Mouse (Mus musculus) embryonic facial prominence, embryonic 15.5 days (tissue): Measurements from ENCODE around the gene Trappc3l. TPM values are rescaled to one million over a fixed set of nuclear protein-coding genes. Genes with fewer than 3 reads are reported as not detected.

ENCODE experiments used
- ATAC-seq: fragments of 200-750 bp; cut with Nextera tagmentation; 2 replicates; pipeline ENCODE4 v1.8.0; 2017; ENCODE audit warnings: low read depth, moderate TSS enrichment; ENCODE audit not compliant: insufficient number of reproducible peaks, low FRiP score, low TSS enrichment
- H3K27ac ChIP-seq: fragments of 300-500 bp; sonication (generic); replicated peaks from 2 replicates; pipeline ENCODE4 v1.5.1; 2015; ENCODE audit warnings: mild to moderate bottlenecking, inconsistent platforms
- H3K27me3 ChIP-seq: fragments of 300-500 bp; sonication (generic); 2 replicates; pipeline ENCODE4 v1.6.1; 2015; ENCODE audit warnings: inconsistent platforms
- H3K36me3 ChIP-seq: fragments of 300-500 bp; sonication (generic); 2 replicates; pipeline ENCODE4 v1.6.1; 2015; ENCODE audit warnings: mild to moderate bottlenecking, inconsistent platforms
- H3K4me1 ChIP-seq: fragments of 300-500 bp; sonication (generic); 2 replicates; pipeline ENCODE4 v1.6.1; 2015; ENCODE audit warnings: inconsistent platforms
- H3K4me2 ChIP-seq: fragments of 300-500 bp; sonication (generic); replicated peaks from 2 replicates; pipeline ENCODE4 v1.6.1; 2015; ENCODE audit warnings: mild to moderate bottlenecking, inconsistent platforms
- H3K4me3 ChIP-seq: fragments of 300-500 bp; sonication (generic); replicated peaks from 2 replicates; pipeline ENCODE4 v1.5.1; 2015; ENCODE audit warnings: mild to moderate bottlenecking, inconsistent platforms
- H3K9ac ChIP-seq: fragments of 300-500 bp; sonication (generic); 2 replicates; pipeline ENCODE4 v1.6.1; 2015; ENCODE audit warnings: inconsistent platforms
- H3K9me3 ChIP-seq: fragments of 300-500 bp; sonication (generic); replicated peaks from 2 replicates; pipeline ENCODE4 v1.6.1; 2016; ENCODE audit warnings: inconsistent platforms
- WGBS: fragments of 180-500 bp; shearing (Covaris S2); methylation state at CpG from one replicate; pipeline ENCODE4 v1.1.7; 2015; 5-methylcytosine and 5-hydroxymethylcytosine counted together
- polyA plus RNA-seq: library from polyadenylated mRNA; unstranded; fragments of >200 nt; fragmentation: Nextera tagmentation; extraction: Ambion mirVana; gene quantifications from 2 replicates; pipeline ENCODE4 v1.2.1, GENCODE M21; 2015

Gene Trappc3l
- polyA plus RNA-seq, 1 experiment from 2014 or later, result not detected

DNA sequence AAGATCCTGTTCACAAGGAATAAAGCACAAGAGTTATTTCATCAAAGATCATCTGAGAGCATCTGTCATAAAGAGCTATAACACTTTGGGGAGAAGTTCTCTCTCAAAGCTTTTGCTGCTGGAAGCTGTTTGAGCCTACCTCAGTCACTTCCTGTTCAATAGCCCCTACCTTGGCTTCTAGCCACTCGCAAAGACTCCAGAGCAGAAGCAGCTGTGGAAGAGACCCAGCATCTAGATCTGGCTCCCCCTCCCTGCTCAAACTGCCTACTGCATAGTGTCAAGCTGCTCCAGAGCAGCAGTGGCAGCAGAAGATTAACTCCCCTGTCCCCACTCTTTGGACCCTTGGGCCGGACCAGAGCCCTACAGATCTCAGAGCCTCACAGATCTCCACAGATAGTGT is 16.6 kb downstream of the Trappc3l start:
- Histone ChIP-seq H3K4me3 (no peak overlapping the region), H3K27me3 (no peaks in the 10 kb centered on the region), H3K27ac (no peak overlapping the region), H3K4me2 (no peak overlapping the region), H3K9ac (no peak overlapping the region), H3K9me3 (no peaks in the 10 kb centered on the region), H3K4me1 (no peaks in the 10 kb centered on the region), H3K36me3 (no peaks in the 10 kb centered on the region)
- no peak for ATAC-seq
- WGBS, result 87% methylated on average over 2 of the region's 2 CpGs

GRCm38 (mm10) chr10:34066591-34066990 is 29.2 kb downstream of the Trappc3l start:
- no peaks in the 10 kb centered on the region for H3K27me3 ChIP-seq
- H3K9ac ChIP-seq, result no peak overlapping the region
- no peaks in the 10 kb centered on the region for H3K9me3 ChIP-seq
- 67% methylated on average over 3 of the region's 3 CpGs for WGBS
- H3K4me2 ChIP-seq, result no peak overlapping the region
- H3K4me3 ChIP-seq, result no peak overlapping the region
- no peaks in the 10 kb centered on the region for H3K36me3 ChIP-seq
- no peak overlapping the region for H3K27ac ChIP-seq
- H3K4me1 ChIP-seq, result no peaks in the 10 kb centered on the region
- no peak for ATAC-seq

DNA sequence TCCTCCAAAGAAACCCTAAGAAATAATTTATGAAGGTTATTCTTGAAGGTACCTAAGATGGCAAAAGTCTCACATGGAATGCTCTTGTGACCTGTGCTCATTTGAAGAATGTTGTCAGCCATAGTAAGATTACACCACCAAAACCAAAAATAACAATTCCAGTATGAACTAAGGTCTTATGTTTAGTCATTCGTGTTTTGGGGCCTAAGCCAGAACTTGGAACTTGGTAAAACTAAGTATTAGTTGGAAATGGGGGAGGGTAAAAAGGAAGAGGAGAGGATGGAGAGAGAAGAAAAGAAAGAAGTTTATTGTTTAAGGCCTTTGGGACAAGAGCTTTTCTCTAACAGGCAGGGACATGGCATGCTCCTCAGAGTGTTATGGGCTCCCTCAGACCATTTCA is 32.2 kb downstream of the Trappc3l start:
- no peak overlapping the region for H3K4me2 ChIP-seq
- H3K4me1 ChIP-seq, result no peaks in the 10 kb centered on the region
- WGBS, result 39% methylated on average over 1 of the region's 1 CpGs
- H3K4me3 ChIP-seq, result no peak overlapping the region
- no peak overlapping the region for H3K27ac ChIP-seq
- no peak for ATAC-seq
- no peaks in the 10 kb centered on the region for H3K27me3 ChIP-seq
- no peak overlapping the region for H3K9ac ChIP-seq
- no peaks in the 10 kb centered on the region for H3K9me3 ChIP-seq
- H3K36me3 ChIP-seq, result no peaks in the 10 kb centered on the region

GRCm38 (mm10) chr10:34070999-34071492 is 33.6 kb downstream of the Trappc3l start:
- 41% methylated on average over 5 of the region's 5 CpGs for WGBS
- Histone ChIP-seq H3K4me3 (no peak overlapping the region), H3K9ac (no peak overlapping the region), H3K9me3 (no peaks in the 10 kb centered on the region), H3K4me2 (no peak overlapping the region), H3K27ac (no peak overlapping the region), H3K4me1 (no peaks in the 10 kb centered on the region), H3K27me3 (no peaks in the 10 kb centered on the region), H3K36me3 (no peaks in the 10 kb centered on the region)
- no peak for ATAC-seq

GRCm38 (mm10) chr10:34071650-34072049 is 34.3 kb downstream of the Trappc3l start:
- Histone ChIP-seq H3K36me3 (no peaks in the 10 kb centered on the region), H3K4me1 (no peaks in the 10 kb centered on the region), H3K27ac (no peak overlapping the region), H3K4me3 (no peak overlapping the region), H3K27me3 (no peaks in the 10 kb centered on the region), H3K4me2 (no peak overlapping the region), H3K9ac (no peak overlapping the region), H3K9me3 (no peaks in the 10 kb centered on the region)
- no peak for ATAC-seq
- WGBS, result 38% methylated on average over 2 of the region's 2 CpGs

DNA sequence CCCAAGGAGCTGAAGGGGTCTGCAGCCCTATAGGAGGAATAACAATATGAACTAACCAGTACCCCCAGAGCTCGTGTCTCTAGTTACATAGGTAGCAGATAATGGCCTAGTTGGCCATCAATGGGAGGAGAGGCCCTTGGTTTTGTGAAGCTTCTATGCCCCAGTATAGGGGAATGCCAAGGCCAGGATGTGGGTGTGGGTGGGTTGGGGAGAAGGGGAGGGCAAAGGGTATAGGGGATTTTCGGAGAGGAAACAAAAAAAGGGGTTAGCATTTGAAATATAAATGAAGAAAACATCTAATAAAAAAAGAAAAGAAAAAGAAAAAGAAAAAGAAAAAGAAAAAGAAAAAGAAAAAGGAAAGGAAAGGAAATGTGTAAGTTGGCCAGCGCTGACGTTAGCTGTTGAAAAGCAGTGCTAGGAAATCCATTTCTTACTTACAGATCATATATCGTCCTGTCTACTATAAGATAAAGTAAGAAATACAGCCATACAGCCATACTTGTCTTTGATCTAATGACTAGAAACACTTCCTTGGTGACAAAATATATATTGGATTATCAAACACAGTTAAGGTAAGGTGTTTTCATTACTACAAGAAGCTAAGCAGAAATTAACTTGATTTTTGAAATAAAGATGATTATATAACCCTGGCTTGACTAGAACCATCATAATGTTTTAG is 37.3 kb downstream of the Trappc3l start:
- Histone ChIP-seq H3K36me3 (no peaks in the 10 kb centered on the region), H3K9ac (no peak overlapping the region), H3K4me2 (no peak overlapping the region), H3K9me3 (no peaks in the 10 kb centered on the region), H3K27ac (no peak overlapping the region), H3K27me3 (no peaks in the 10 kb centered on the region), H3K4me1 (no peaks in the 10 kb centered on the region), H3K4me3 (no peak overlapping the region)
- 85% methylated on average over 5 of the region's 5 CpGs for WGBS
- no peak for ATAC-seq

GRCm38 (mm10) chr10:34086514-34086913 is 49.1 kb downstream of the Trappc3l start:
- Histone ChIP-seq H3K27ac (no peak overlapping the region), H3K36me3 (no peaks in the 10 kb centered on the region), H3K9ac (no peak overlapping the region), H3K4me3 (no peak overlapping the region), H3K4me1 (no peaks in the 10 kb centered on the region), H3K9me3 (no peaks in the 10 kb centered on the region), H3K4me2 (no peak overlapping the region), H3K27me3 (no peaks in the 10 kb centered on the region)
- 93% methylated on average over 1 of the region's 1 CpGs for WGBS
- ATAC-seq, result no peak

DNA sequence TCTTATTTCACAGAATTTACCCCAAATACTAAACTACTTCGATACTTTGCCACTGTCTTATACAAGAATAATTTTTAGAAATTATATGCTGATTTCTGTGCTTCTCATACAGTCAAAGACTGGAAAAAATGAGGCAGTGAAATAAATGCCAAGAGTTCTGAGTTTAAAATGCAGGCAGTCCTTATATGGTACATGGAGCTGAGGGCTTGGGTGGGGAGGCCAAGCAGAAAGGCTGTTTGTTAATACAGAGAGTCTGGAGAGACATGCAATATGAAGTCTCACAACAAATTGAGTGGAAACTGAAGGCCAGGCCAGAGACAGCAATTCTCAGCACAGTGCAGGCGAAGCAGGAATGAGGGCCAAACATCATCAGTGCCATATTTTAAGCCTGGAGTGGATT is 51.1 kb downstream of the Trappc3l start:
- H3K4me3 ChIP-seq, result no peak overlapping the region
- H3K4me1 ChIP-seq, result no peaks in the 10 kb centered on the region
- no peak overlapping the region for H3K4me2 ChIP-seq
- WGBS, result 74% methylated on average over 2 of the region's 2 CpGs
- H3K27me3 ChIP-seq, result no peaks in the 10 kb centered on the region
- H3K36me3 ChIP-seq, result no peaks in the 10 kb centered on the region
- no peaks in the 10 kb centered on the region for H3K9me3 ChIP-seq
- no peak overlapping the region for H3K9ac ChIP-seq
- H3K27ac ChIP-seq, result no peak overlapping the region
- ATAC-seq, result no peak

- H3K9ac ChIP-seq, result no peak overlapping the region
- no peak overlapping the region for H3K4me2 ChIP-seq
- H3K27me3 ChIP-seq, result no peaks in the 10 kb centered on the region
- no peak for ATAC-seq
- 59% methylated on average over 3 of the region's 3 CpGs for WGBS
- no peak overlapping the region for H3K4me3 ChIP-seq
- no peaks in the 10 kb centered on the region for H3K9me3 ChIP-seq
- no peaks in the 10 kb centered on the region for H3K4me1 ChIP-seq
- no peaks in the 10 kb centered on the region for H3K36me3 ChIP-seq
- no peak overlapping the region for H3K27ac ChIP-seq
Observed at GRCm38 (mm10) chr10:34089517-34089916, 52.1 kb downstream of the Trappc3l start.

GRCm38 (mm10) chr10:34090481-34090880 is 53.1 kb downstream of the Trappc3l start:
- Histone ChIP-seq H3K4me2 (no peak overlapping the region), H3K27ac (no peak overlapping the region), H3K9me3 (no peaks in the 10 kb centered on the region), H3K9ac (no peak overlapping the region), H3K27me3 (no peaks in the 10 kb centered on the region), H3K4me1 (no peaks in the 10 kb centered on the region), H3K36me3 (no peaks in the 10 kb centered on the region), H3K4me3 (no peak overlapping the region)
- WGBS, result 67% methylated on average over 1 of the region's 1 CpGs
- ATAC-seq, result no peak

- 72% methylated on average over 5 of the region's 5 CpGs for WGBS
- no peak overlapping the region for H3K9ac ChIP-seq
- no peak for ATAC-seq
- H3K36me3 ChIP-seq, result no peaks in the 10 kb centered on the region
- H3K27me3 ChIP-seq, result no peaks in the 10 kb centered on the region
- no peak overlapping the region for H3K27ac ChIP-seq
- H3K4me1 ChIP-seq, result no peaks in the 10 kb centered on the region
- H3K4me3 ChIP-seq, result no peak overlapping the region
- no peak overlapping the region for H3K4me2 ChIP-seq
- H3K9me3 ChIP-seq, result no peaks in the 10 kb centered on the region
Observed at GRCm38 (mm10) chr10:34091888-34092287, 54.5 kb downstream of the Trappc3l start.

DNA sequence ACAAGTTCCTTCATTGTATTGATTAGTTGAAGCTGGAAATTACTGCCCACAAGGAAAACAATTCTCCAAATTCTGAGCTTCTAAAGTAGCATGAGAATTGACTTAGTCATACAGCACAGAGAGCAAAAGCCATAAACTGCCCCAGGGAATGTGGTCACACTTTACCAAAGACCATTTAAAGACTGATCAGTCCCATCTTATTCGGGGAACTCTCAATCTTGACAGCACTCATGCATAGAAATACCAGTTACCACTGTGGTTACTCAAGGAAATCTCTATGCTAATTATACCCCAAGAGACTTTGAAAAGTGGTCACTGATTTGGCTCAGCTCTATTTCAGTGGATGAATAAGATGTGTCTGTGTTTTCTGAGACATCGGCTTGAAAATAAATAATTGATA is 57.8 kb downstream of the Trappc3l start:
- Histone ChIP-seq H3K9me3 (no peaks in the 10 kb centered on the region), H3K4me3 (0 out of 2 replicates have a peak overlapping the region, but pooled peaks have one; percentile 29), H3K9ac (no peak overlapping the region), H3K4me1 (no peaks in the 10 kb centered on the region), H3K36me3 (no peaks in the 10 kb centered on the region), H3K4me2 (0 out of 2 replicates have a peak overlapping the region, but pooled peaks have one; percentile 4), H3K27me3 (no peaks in the 10 kb centered on the region), H3K27ac (no peak overlapping the region)
- no peak for ATAC-seq
- 38% methylated on average over 2 of the region's 2 CpGs for WGBS
